Mouse (Mus musculus) layer of hippocampus, adult 8-10 months (tissue): ENCODE measurements around the gene Lekr1. TPM values are rescaled to one million over a fixed set of nuclear protein-coding genes. Genes with fewer than 3 reads are reported as not detected.
"Not testable (repeated sequence)": the region's sequence is repeated elsewhere in the genome, so short reads cannot be mapped to it uniquely, and the experiment has no call there.

Experiments
- DNase-seq, 2 experiments: peaks; one replicate each; pipeline ENCODE4 v3.0.0; 2022; ENCODE audit warnings: low spot score in 2 of 2
- total RNA-seq, 4 experiments: library from RNA; stranded (reverse); gene quantifications; 2 replicates each; pipeline ENCODE4 v1.2.4; 2022

Gene Lekr1
- total RNA-seq, 4 experiments from 2014 or later: 6.6 to 8.8 (median 7.4) TPM

DNA sequence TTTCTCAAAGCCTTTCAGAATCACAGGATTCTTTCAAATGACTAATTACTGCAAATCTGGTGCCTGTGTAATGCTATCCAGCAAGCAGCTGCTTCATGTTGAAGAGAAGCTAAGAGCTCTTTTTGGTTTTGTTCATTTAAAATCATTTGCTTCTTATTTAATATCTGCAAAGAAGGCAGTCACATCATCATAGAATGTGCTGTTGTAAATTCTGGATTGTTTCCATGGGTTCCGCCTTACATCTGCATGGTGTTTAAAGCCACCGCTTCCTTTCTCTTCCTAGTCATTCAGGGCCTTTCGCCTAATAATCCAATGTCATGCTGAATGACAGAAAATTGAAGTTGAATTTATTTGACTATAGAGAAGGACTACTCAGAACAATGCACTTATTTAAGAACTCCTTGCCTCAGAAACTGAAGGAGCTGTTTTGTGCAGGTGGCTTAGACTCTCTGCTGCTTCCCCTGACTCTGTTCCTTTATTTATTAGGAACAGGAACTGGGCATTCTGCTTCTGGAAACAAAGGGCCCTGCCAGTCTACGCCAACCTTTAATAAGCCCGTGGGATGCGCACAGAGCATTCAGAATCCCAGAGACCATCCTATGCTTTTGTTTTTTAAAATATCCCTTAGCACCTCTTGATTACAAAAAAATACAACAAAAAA is 101.3 kb downstream of the Lekr1 start:
- no peak for DNase-seq

DNA sequence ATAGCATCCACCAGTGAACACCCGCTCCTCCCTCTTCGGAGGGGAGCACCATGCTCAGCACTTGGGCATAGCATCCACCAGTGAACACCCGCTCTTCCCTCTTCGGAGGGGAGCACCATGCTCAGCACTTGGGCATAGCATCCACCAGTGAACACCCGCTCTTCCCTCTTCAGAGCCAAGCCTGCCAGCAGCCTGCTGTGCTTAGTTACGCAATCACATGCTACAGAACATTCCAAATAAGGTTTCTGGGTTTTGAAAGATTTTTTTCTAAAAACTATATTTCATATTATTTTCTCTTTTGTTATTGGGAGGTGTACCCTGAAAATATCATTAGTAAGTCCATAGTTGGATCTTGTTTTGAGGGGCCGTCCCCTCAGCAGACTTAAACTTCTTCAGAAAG is 103.6 kb downstream of the Lekr1 start:
- not testable (repeated sequence) for DNase-seq

DNA sequence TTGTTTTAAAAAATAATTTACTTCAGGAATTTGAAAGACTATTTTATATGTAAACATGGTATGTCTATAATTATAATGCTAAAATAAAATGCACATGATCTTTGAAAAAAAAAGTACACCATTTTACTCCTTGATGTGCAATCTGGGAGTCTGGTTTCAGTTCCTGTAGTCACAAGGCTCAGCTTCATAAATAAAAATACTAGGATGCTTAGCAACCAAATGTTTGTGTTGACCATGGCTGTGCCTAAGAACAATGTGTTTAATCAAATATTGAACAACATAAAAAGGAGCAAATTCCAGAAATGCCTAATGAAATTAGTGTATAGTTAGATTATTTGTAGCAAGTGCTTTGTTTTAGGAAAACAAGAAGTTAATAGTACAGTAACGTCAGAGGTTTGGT is 107.9 kb downstream of the Lekr1 start:
- DNase-seq: no peak

DNA sequence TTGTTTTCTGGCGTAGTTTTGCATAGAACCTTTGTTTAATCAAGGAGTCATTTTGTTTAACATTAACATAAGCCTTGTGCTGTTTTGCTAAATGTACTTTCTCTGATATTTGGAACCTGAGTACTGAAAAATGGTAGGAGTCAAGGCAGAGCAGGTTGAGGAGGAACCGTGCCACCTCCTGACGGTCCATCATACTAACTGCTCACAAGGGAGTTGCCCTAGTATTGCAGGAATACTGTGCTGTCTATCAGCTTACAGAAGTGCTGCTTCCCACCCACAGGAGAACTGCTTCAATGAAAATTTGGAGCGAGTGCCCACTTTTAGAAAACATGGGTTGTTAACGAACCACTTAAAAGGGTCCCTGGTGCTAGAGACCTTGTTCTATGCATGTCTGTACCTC is 109.1 kb downstream of the Lekr1 start:
- no peak for DNase-seq

- DNase-seq: no peak
These were observed 116.2 kb downstream of the Lekr1 start for GRCm38 (mm10) chr3:65782246-65782645.

DNA sequence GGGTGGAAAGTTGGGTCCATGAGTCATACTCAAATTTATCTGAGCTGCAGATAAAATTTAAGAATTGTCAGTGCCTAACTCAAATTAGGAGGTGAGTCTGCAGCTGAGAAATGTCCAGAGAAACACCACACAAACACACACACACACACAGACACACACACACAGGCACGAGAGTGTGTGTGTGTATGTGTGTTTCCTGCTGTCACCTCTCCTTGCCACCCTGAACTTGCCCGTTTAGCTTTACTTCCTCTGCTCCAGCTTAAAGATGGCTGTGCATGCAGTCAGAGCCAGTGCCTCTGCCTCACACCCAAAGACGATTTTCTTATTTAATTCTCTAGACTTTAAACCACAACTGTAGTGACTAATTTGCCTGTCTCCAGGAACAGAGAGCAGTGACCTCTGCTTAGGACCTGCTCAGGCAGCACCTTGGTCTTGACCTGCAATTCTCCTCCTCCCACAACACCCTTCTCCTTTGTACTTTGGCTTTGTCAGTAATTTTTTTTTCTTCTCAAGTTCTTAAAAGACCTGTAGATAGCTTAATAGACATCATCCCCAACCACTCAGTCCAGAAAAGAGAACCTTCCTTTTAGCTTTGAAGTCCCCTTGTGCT is 124.2 kb downstream of the Lekr1 start:
- DNase-seq: no peak

DNA sequence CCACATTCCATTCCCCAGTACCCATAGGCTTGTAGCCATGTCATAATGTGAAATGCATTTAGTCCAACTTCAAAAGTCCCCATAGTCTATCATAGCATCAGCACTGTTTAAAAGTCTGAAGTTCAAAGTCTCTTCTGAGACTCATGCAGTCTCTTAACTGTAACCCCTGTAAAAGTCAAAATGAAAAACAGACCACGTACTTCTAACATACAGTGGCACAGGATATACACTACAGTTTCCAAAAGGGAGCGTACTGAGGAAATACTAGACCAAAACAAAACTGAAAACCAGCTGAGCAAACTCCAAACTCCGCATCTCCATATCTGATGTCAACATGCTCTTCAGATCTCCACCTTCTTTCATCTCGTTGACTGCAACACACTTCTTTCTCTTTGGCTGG is 127.5 kb downstream of the Lekr1 start:
- DNase-seq: no peak

DNA sequence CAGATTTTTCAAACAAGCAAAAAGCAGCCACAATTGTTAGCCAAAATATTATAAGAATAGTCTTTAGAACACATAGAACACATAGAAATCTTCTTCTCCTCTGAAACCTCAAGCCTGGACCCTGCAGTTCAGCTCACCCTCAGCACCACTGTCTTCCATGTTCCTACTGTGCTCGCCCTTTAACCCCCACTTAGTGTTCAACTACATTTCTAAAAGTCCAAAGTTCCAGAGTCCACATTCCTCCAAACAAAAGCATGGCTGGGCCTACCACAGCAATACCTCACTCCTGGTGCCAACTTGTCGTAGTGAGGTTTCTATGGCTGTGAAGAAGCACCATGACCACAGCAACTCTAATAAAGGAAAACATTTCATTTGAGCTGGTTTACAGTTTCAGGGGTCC is 128.7 kb downstream of the Lekr1 start:
- DNase-seq: no peak

DNA sequence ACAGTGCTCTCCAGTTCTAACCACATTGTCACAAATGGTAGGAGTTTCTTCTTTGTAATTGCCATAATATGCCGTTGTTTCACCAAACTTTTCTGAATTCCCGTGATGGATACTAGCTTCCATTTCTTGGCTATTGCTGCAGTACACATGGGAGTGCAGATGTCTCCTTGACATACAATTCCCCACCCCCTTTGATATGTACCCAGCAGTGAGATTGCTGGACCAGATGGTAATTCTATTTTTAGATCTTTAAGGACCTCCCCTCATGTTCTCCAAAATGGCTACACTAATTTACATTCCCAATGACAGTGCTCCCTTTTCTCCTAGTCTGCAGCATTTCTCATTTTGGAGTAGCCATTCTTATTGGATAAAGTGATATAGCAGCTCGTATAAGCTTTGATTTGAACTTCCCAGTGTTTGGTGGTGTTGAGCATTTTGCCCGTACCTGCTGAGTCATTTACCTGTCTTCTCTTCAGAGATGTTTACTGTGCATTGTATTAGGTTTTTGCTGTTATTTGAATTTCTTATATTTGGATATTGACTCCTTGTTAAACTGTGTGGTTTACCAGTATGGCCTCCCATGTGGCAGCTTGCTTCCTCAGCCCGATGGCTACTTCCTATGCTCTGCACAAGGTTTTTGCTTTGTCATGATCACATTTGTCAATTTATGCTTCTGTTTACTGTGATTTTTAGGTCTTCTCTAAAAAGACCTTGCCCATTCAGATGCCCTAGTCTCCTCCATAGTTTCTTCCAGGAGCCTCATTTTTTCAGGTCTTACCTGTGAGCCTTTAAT is 131.5 kb downstream of the Lekr1 start:
- no peak for DNase-seq

- no peak for DNase-seq
These were observed 134.9 kb downstream of the Lekr1 start for GRCm38 (mm10) chr3:65800962-65801361.

- DNase-seq: no peak
These were observed 136.2 kb downstream of the Lekr1 start for GRCm38 (mm10) chr3:65802185-65802584.

- DNase-seq: no peak
These were observed 136.8 kb downstream of the Lekr1 start for GRCm38 (mm10) chr3:65802868-65803267.

- DNase-seq: no peak
These were observed 148.9 kb downstream of the Lekr1 start for GRCm38 (mm10) chr3:65814881-65815280.

DNA sequence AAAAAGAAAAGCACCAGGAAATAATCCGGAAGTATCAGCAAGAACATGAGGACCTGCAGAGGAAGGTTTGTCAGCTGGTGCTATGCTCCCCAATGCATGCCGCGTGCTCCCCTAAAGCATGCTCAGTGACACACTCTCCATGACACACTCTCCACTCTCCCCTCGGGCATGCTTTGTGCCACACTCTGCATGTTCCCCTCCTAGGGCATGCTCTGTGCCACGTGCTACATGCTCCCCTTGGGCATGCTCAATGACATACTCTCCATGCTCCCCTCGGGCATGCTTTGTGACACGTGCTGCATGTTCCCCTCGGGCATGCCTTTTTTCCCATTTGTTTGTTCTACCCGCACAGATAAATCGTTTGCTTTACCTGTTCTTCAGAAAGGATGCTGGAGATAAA is 150.0 kb downstream of the Lekr1 start:
- DNase-seq: no peak

GRCm38 (mm10) chr3:65818597-65818996 is 152.6 kb downstream of the Lekr1 start:
- no peak for DNase-seq

- DNase-seq: no peak
These were observed 153.8 kb downstream of the Lekr1 start for GRCm38 (mm10) chr3:65819841-65820240.

DNA sequence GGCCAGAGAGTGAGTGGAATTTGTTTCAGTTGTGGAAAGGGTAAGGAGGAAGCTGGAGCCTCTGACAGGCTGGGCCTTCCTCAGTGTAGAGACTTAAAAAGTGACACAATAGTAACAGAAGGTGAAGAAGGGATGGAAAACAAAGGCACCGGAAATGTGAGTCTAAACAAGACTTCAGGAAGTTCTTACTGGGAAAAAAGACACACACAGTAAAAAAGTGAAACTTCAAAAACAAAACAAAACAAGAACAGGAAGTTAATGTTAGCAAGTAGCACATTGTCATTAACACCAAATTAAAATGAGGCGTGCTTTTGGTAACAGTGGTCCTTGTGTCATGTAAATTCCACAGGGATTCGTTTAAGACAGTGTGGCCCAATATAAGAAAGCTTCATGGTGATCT is 158.9 kb downstream of the Lekr1 start:
- DNase-seq: no peak

GRCm38 (mm10) chr3:65826716-65827115 is 160.7 kb downstream of the Lekr1 start:
- DNase-seq: no peak

DNA sequence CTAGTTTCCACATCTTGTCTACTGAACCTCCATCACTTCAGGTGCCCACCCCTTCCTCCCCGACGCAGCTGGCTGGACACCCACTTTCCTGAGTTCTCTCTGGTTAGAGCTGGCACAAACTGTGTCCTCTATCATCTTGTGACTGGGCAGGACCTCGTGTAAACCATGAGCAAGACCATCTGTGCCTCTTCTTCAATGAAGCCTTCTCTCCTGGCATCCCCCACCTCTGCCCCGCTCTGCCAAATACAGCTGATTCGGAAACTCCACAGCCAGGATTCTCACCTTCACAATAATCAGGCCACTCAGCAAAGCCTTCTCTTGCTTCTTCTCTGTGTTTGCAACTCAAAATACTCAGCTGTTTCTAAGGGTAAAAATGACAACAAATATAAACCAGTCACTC is 161.4 kb downstream of the Lekr1 start:
- no peak for DNase-seq

GRCm38 (mm10) chr3:65828020-65828419 is 162.0 kb downstream of the Lekr1 start:
- DNase-seq: no peak

DNA sequence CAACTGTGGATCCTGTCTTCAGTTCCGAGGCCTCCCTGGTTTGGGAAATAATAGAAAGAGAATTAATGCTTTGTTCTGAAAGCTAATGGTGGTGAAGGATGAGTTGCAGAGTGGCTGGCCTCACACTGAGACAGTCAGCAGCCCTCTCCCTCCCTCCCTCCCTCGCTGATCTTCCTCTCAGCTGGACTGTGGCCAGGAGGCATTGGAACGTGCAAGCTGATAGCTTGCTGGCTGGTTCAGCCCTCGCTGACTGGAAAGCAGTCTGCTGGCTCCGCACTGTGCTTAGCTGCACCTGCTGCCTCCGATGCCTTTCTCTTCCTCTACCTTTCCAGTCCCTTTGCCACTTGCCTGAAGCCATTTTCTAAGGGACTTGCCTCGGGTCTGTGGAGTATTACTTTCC is 163.2 kb downstream of the Lekr1 start:
- DNase-seq: peak in 1 of 2 experiments; percentile 20

GRCm38 (mm10) chr3:65829943-65830483 is 164.0 kb downstream of the Lekr1 start:
- no peak for DNase-seq
